Mouse (Mus musculus): ENCODE measurements at regions not wholly inside any gene's neighbourhood (a gene's known extent, or its start where the extent isn't known, plus 50 kb on each side); places are given as distances from the start of the nearest gene placed in this dataset.
A peak's percentile ranks its signal among the peaks of the same experiment; 100 is the strongest.

DNA sequence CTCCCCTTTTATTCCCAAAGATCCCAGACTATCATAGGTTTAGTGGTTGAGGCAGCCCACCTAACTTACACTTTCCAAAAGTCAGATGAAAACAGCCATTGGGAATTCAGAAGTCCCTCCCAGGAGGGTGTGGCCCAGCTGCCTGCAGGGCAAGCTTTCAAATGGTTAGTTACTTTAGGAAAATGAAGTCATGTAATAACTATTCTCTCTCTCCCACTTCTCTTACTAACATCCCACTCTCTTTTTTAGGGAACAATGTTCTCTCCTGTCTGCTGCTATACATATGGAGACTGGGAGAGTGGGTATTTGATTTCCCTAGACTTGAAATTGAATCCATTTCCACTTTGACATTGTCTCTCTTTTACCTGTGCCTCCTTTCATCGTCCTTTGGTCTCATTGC is 55.0 kb downstream of the Zfp648 start:
- 72% methylated on average over 1 of the region's 1 CpGs for WGBS

DNA sequence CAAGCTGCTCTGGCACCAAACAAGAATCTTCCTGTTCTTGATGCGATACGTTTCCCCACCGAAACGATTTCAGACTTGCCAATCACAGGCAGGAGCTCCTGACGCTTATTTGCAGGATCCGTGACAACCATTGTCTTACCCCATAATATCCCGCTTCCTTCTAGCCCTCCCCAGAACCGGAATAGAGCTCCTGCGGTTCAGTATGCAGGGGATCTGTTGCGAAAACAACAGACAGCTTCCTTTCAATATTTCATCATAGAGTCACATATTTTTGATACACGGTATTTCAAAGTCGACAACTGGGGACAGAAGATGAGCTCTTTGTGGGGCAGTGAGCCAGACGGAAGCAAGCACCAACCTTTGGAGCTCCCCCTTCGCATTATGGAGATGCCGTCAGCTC is 55.8 kb downstream of the Zfp648 start:
- DNase-seq (ENCODE audit: low read depth, low spot score) = no peak
- WGBS = 84% methylated on average over 15 of the region's 15 CpGs

More for the DNA sequence above, 55.0 kb downstream of the Zfp648 start:
- no peak for DNase-seq (ENCODE audit: low read depth, low spot score)

DNA sequence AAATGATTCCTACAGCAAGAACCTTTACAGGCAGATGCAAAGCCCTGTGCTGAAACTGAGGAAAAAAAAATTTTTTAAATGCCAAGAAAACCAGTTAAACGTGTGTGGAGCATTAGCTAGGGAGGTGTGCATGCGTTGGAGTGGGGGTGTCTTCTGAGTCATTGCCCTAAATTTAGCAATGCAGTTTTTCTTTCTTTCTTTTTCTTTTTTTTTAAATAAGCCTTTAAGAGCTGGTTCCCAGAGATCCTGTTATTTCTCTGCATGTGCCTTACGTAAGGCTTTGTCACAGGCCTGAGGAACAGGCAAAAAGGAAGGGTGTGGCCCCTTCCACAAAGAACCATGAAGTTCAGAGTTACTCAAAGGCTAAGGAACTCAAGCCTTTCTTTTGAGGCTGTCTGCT is 57.5 kb downstream of the Zfp648 start:
- WGBS = 52% methylated on average over 3 of the region's 3 CpGs
- DNase-seq (ENCODE audit: low read depth, low spot score) = no peak

DNA sequence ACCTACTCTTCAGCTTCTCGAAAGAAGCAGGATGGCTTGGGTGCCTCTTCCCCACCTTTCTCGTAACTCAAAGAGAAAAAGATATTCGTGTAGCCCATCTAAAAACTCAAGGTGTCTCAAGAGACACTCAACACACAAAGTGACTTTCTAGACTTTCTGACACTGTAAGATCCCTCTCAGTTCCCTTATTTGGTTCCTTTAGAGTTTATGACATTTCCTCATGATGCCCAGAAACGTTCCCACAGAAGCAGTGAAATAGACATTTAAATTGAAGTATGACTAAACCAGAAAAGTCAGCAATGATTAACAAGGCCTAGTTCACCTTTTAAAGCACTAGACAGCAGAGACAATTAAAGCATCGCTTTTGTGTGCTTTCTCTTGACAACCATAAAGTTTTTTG is 59.4 kb downstream of the Zfp648 start:
- WGBS = 62% methylated on average over 5 of the region's 5 CpGs
- no peak for DNase-seq (ENCODE audit: low read depth, low spot score)

DNA sequence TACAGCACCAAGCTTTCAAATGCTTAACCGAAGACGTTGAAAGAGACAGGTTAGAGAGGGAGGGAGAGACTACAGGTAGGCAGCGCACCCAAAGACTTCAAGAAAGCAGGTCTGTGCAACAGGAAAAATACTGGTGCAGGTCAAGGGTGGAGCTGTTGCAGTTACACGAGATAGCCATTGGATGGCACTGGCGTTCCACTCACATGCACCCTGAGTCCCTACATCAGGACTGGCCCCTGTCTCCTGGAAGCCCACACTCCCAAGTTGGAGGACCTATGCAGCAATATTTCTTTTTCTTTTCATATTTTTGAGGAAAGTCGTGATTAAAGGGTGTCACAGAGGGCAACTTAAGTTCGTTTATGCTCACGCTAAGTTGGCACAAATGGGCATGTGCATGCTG is 80.5 kb downstream of the Zfp648 start:
- DNase-seq (ENCODE audit: low read depth, low spot score) = peak; percentile 1
- WGBS = 21% methylated on average over 8 of the region's 8 CpGs

DNA sequence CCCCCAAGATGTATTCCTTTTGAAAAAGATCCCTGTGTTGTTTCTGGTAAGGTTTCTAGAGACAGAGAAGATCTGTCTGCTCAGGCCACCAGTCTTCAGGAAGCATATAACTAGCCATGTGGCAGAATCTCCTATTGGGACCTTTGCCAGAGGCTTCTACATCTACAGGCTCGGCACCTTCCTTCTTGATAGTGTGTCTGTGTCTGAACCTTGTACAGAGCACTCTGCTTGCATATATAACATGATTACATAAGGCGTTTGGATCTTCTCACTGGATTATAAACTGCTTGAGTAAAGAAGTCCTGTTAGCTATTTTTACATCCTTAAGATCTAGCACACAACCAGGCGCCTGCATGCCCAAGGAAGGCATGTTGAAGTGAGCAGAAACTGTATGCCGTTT is 85.1 kb downstream of the Zfp648 start:
- no peak for DNase-seq (ENCODE audit: low read depth, low spot score)
- 44% methylated on average over 4 of the region's 4 CpGs for WGBS

DNA sequence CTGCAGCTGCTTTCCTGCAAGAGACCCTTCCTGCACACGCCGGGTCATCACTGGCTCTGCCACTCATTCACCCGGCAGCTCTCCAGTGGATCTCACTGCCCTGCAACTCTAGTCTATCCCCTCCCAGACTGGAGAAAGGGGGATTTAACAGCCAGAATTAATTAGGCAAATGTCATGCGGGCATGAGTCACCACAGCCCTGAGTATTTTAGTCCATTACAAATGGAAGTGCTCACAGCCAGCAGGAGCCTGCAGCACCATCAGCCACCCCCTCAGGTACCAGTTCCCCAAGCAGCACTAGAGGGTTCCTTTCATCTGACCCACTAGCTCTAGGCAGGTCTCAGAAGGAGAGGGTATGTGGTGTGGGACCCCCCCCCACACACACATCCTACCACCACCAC is 91.7 kb downstream of the Zfp648 start:
- 79% methylated on average over 4 of the region's 4 CpGs for WGBS
- no peak for DNase-seq (ENCODE audit: low read depth, low spot score)

DNA sequence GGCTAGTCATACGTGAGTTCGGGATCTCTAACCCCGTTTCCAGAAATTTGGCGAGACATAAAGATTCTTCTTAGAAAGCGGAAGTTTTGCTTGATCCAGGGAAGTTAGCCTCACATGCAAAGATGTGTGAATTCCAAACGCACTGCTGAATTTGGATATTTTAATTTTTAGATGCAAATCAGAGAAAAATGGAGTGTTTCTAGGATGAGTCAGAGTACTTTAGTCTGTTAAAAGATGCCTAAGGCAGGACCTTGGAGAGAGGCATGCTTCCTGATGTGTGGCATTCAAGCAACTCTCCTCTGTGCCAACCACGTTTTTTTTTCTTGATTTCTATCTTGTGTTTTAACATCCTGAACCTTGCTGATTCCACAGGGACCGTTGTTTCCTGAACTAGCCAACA is 95.1 kb downstream of the Zfp648 start:
- DNase-seq (ENCODE audit: low read depth, low spot score) = no peak
- WGBS = 82% methylated on average over 8 of the region's 8 CpGs

DNA sequence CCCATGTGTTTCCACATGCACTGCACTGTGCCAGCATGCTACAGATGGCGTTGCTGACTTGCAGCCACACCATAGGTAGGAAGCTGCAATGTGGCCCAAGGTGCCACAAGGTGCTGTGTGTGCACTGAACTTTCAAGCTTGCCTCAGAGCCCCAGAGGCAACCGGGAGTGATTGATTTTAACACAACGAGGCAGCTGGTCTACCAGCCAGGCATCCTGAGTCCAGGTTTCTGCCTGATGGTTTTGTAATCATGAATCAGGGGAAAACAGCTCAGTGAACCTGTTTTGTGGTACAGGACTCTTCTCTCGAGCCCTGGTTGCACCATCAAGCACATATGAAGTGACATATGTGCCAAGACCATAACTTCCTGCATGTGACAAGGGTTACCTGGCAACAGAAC is 98.9 kb downstream of the Zfp648 start:
- WGBS = 59% methylated on average over 4 of the region's 4 CpGs

DNA sequence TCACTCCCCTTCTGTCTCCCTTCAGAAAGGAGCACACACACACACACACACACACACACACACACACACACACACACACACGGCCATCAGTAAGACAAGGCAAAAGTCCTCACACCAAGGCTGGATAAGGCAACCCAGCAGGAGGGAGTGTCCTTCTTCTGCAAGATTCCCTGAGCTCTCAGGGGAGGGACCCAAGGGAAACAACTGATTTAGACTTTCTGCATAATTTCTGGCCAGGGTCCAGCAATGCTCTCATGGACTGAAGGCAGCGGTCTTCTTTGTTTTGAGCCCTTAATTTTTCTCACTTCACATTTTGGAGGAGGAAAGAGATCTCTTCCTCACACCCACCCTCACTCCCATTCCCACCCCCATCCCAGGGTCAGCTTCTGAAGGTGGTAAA is 108.7 kb downstream of the Zfp648 start:
- DNase-seq (ENCODE audit: low read depth, low spot score) = no peak
- WGBS = 36% methylated on average over 2 of the region's 2 CpGs

More for the DNA sequence above, 98.9 kb downstream of the Zfp648 start:
- no peak for DNase-seq (ENCODE audit: low read depth, low spot score)
